Mouse (Mus musculus): ENCODE measurements around the gene Git2.

Gene Git2

GRCm38 (mm10) chr5:114775056-114775979 lies at the start of gene Git2:
Gene Git2, minus strand, starts transcription at chr5:114775517.
- DNase-seq: peak in 1 of 2 experiments; percentile 45

DNA sequence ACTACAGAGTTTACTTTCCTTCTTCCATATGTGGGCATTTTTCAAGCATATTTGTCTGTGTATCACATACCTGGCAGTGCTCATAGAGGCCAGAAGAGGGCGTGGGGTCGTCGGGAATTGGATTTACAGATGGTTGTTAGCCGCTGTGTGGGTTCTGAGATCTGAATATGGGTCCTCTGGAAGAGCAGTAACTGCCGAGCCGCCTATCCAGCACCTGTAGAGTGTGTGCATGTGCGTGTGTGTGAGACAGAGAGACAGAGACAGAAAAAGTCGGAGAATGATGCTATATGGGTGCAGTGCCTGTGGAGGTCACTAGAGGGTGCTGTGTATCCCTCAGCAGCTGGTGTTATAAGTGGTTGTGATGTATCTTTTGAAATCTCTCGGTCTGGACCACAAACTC lies 48.9 kb upstream of the Git2 start:
- peak; percentile 69 to 76 for DNase-seq

GRCm38 (mm10) chr5:114822796-114823688 lies 47.7 kb upstream of the Git2 start, which contains the start of gene 1500011B03Rik:
Gene 1500011B03Rik, minus strand, starts transcription at chr5:114823468.
- DNase-seq: peak; percentile 87 to 91

DNA sequence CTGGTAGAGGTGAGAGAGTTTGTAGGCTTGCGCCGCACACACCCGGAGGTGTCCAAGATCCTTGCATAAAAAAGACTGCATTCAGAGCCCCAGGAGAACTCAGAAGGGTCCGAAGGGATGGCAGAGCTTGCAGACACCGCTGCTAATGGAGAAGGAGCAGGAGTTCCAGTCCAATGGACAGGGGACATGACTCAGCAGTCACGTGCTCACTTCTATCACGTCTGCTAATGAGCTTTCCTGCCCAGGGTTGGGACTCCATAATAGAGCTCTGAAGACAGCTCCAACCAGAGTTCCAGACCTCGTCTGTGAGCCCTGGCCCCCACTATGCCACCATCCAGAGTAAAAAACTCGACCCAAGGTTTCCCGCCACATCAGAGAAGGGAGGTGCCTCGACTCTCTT lies 42.8 kb upstream of the Git2 start:
- DNase-seq: peak; percentile 24 to 51

- no peak for DNase-seq
These were observed 41.3 kb upstream of the Git2 start for GRCm38 (mm10) chr5:114816599-114816998.

- peak; percentile 90 to 94 for DNase-seq
These were observed 38.3 kb upstream of the Git2 start for GRCm38 (mm10) chr5:114813525-114814181.

GRCm38 (mm10) chr5:114809826-114810225 lies 34.5 kb upstream of the Git2 start:
- DNase-seq: no peak

GRCm38 (mm10) chr5:114809181-114809756 lies 34.0 kb upstream of the Git2 start:
- DNase-seq: no peak

DNA sequence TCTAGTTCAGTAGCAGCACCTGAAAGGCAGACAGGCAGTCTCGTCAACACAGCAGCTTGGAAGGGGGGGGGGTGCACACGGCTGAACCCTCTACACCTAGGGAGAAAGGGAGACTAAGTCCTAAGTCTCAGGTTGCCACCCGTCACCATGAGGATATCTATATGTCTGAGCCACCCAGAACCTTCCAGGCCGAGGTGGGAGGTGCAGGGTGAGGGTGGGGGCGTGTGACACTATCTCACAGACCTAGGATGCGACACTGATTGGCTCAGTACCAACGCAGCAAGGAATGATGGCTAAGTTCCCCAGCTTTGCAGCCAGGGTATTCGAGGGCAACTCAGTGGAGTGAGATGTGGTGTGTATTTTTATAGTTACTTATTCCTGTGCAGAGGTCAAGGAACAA lies 33.1 kb upstream of the Git2 start:
- no peak for DNase-seq

DNA sequence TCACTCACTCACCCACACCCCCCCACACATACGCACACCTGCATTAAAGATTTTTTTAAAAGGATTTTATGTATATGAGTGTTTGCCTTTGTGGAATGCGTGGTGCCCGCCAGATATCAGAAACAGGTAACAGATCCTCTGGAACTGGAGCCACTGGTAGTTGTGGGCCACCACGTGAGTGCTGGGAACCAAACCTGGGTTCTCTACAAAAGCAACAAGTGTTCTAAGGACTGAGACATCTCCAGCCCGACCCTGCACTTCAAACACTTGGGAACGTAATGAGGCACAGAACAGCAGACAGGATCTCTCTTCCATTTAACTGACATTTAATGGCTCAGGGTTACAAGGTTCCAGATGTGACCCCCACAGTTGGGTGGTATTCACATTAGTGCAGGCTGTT lies 32.6 kb upstream of the Git2 start:
- no peak for DNase-seq

GRCm38 (mm10) chr5:114807468-114807867 lies 32.2 kb upstream of the Git2 start:
- DNase-seq: no peak

DNA sequence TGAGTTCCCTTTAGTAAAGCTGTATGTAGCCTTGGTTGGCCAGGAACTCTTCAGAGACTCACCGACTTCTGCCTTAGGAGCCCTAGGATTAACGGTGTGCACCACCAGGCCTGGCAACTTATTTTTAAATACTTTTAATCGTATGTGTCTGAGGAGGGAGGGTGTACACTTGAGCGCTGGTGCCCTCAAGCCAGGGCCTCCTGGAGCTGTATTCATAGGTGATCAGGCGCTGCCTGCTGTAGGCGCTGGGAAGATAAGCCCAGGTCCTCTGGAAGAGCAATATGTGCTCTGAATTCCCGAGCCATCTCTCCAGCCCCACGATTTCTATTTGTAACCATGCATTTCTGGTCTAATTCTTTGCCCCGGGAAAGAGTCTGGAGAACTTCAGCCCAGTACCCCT lies 31.7 kb upstream of the Git2 start:
- no peak for DNase-seq

DNA sequence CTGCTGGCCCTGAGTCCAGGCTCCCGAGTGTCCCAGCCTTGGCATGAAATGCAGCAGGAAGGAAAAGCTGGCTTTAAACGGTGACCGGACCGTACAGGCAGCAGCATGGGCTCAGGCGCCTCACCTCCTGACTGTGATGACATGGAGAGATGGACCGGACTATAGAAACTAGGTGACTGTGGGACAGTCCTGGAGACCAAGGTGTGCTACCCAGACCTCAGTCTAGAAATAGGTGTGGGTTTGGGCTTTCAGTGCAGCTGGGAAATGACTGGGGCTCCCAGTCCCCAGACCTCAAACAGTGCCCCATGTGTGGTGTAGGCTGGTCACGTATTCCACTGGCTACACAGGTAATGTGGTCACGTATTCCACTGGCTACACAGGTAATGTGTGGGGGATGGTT lies 31.3 kb upstream of the Git2 start:
- DNase-seq: no peak

- no peak for DNase-seq
These were observed 30.4 kb upstream of the Git2 start for GRCm38 (mm10) chr5:114805436-114806350.

GRCm38 (mm10) chr5:114804958-114805357 lies 29.6 kb upstream of the Git2 start:
- DNase-seq: peak; percentile 49 to 66

- DNase-seq: no peak
These were observed 29.0 kb upstream of the Git2 start for GRCm38 (mm10) chr5:114804335-114804734.

DNA sequence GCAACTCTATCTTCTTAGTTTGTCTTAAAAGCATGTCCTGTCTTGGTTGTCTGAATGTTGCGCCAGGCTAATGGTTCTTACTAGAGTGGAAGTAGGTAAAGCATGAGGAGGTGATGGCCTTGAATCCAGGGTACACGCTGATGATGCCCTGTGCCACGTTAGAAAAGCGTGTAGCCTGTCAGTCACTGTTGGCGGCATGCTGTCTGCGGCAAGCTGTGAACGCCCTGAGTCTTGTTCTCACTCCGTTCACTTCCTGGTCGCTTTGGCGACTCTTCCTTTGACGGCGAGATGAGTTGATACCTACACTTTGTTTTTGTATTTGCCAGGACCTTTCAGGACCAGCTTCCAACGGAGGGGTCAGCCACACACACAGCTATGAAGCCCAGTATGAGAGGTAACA lies 27.9 kb upstream of the Git2 start:
- no peak for DNase-seq

DNA sequence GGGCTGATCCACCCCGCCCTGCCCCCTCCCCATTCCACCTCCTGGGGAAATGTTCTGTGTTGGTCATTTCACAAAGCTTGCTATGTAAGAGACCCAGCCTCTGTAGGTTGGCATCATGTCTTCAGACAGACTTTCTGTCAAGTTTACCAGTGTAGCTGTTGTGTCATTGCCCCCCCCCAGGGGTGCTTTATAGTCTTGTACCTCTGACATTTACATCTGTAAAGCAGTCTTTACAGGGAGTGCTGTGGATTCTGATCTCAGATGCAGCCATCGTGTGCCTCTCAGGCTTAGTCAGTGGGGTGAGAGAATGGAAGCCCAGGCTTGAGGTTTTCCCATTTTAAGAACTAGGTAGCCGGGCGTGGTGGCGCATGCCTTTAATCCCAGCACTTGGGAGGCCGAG lies 26.5 kb upstream of the Git2 start:
- DNase-seq: no peak

DNA sequence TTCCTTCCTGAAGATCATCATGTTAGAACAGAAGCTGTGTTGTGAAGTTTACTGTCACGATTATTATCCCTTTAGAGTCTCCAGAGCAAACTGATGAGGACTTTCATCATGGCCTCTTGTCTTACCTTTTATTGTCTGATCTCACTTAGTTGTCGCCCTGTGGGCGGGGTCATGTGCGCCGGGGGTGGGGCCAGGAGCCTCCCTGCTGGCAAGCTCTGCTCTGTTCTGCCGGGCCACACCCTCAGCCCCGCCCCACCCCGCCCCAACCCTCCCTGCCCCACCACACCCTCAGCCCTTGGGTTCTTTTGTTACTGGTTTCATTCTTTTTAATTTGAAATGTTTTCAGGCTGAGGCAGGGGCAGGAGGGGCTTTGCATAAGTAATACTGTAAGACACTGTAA lies 25.7 kb upstream of the Git2 start:
- DNase-seq: peak; percentile 55 to 58

DNA sequence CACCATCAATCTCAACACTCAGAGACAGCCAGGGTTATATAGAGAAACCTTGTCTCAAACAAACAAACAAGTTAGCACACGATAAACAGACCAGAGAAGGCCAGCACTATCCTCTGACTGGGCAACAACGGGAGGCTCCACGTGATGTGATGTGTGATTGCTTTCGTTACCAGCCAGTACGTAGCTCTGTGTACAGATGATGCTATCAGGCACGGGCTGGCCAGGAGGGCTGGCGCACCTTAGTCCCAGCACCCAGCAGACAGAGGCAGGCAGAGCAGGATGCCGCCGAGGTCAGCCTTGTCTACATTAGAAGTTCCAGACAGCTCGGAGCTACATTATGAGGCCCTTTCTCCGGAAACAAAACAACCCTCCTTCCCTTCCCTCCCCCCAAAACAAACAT lies 24.5 kb upstream of the Git2 start:
- DNase-seq: no peak

DNA sequence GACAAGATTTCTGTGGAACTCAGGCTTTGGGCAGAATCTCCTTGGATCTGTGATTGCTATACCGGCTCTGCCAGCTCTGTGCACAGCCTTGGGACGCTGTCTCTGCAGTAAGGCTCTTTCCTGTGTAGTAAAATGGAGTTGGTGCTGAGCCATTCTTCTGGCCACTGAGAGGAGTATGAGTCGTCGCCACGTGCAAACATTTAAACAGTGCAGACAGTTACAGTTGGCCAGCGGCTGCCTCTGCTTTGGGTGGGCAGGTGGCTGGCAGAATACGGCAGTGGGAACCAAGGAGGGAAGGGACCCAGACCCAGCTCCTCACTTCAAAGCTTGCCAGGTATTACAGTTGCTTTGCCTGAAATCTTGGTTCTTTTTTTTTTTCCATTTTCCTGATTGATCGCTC lies 21.9 kb upstream of the Git2 start:
- DNase-seq: no peak
